Mouse (Mus musculus): ENCODE measurements around the gene Parp6.

DNA sequence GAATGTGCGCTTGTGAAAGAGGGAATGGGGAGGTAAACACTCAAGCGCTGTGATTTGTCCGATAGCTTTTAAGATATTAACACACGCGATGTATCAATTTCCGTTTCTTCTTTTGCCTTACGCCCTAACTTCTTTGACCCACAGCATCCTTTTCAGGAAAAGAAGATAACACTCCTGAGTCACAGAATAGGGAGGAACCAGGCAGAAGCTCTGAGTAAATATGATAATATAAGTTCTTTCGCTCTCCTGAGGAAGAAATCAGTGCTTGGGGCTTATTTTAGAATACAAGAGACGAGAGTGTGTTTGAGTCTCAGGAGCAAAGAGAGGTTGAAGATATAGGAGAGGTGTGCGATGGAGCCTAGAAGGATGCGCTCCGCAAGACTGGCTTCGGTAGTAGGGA is 39.7 kb upstream of the Parp6 start:
- TF ChIP-seq CTCF (IDR thresholded peaks at IDR 0.05; ENCODE audit: low read depth), result no peak
- TF ChIP-seq EP300 (IDR thresholded peaks at IDR 0.05; ENCODE audit: low read depth), result no peak
